Mouse (Mus musculus): ENCODE measurements at regions not wholly inside any gene's neighbourhood (a gene's known extent, or its start where the extent isn't known, plus 50 kb on each side); places are given as distances from the start of the nearest gene placed in this dataset.

- no peak for DNase-seq (ENCODE audit: low read depth)
Measured at GRCm38 (mm10) chr3:56427201-56427600, 243.7 kb upstream of the Nbea start.

- DNase-seq (ENCODE audit: low read depth) = no peak
Measured at GRCm38 (mm10) chr3:56397851-56398496, 214.5 kb upstream of the Nbea start.

- DNase-seq (ENCODE audit: low read depth) = no peak
Measured at GRCm38 (mm10) chr3:56393134-56393533, 209.6 kb upstream of the Nbea start.

GRCm38 (mm10) chr3:56380316-56380715 lies 196.8 kb upstream of the Nbea start:
- DNase-seq (ENCODE audit: low read depth) = no peak

GRCm38 (mm10) chr3:56379500-56379899 lies 196.0 kb upstream of the Nbea start:
- no peak for DNase-seq (ENCODE audit: low read depth)

- no peak for DNase-seq (ENCODE audit: low read depth)
Measured at GRCm38 (mm10) chr3:56362543-56362942, 179.0 kb upstream of the Nbea start.

- DNase-seq (ENCODE audit: low read depth) = no peak
Measured at GRCm38 (mm10) chr3:56357035-56357701, 173.7 kb upstream of the Nbea start.

GRCm38 (mm10) chr3:56356163-56356882 lies 172.8 kb upstream of the Nbea start:
- DNase-seq (ENCODE audit: low read depth) = no peak
